Mouse (Mus musculus) G1E (cell line): Measurements from ENCODE around the gene Prr18. TPM values are rescaled to one million over a fixed set of nuclear protein-coding genes. Genes with fewer than 3 reads are reported as not detected.

ENCODE experiments used
- ATAC-seq: 2 replicates; pipeline ENCODE4 v1.8.0; 2016; ENCODE audit warnings: mild to moderate bottlenecking; ENCODE audit not compliant: insufficient number of reproducible peaks, poor library complexity, low FRiP score, severe bottlenecking; ENCODE audit errors: extremely low read depth
- DNase-seq: peaks from one replicate; pipeline ENCODE4 v3.0.0; 2012; ENCODE audit warnings: low spot score
- H3K27me3 ChIP-seq: 2 replicates; pipeline ENCODE4 v1.6.1; 2012; ENCODE audit warnings: mild to moderate bottlenecking, low read length, inconsistent platforms; ENCODE audit not compliant: insufficient read depth
- H3K36me3 ChIP-seq: replicated peaks from 2 replicates; pipeline ENCODE3; 2012; ENCODE audit warnings: mild to moderate bottlenecking, inconsistent platforms
- H3K4me1 ChIP-seq: 2 replicates; pipeline ENCODE4 v1.6.1; 2012; ENCODE audit warnings: low read depth, low read length, inconsistent platforms, mixed read lengths; ENCODE audit not compliant: insufficient read depth
- H3K4me3 ChIP-seq: 2 replicates; pipeline ENCODE4 v1.5.1; 2012; ENCODE audit warnings: low read depth, mild to moderate bottlenecking, inconsistent platforms, low read length, moderate library complexity, mixed read lengths
- H3K9me3 ChIP-seq: replicated peaks from 2 replicates; pipeline ENCODE4 v1.6.1; 2012; ENCODE audit warnings: inconsistent platforms
- CTCF ChIP-seq: IDR thresholded peaks from 2 replicates; pipeline ENCODE4 v1.5.1; 2012; ENCODE audit warnings: low read depth, low read length, inconsistent platforms, mixed read lengths
- GATA1 ChIP-seq: IDR thresholded peaks from 2 replicates; pipeline ENCODE4 v1.6.1; 2012; ENCODE audit warnings: borderline replicate concordance, low read length, inconsistent platforms, mixed read lengths
- GATA2 ChIP-seq: IDR thresholded peaks from 2 replicates; pipeline ENCODE4 v1.6.1; 2012; ENCODE audit warnings: low read depth, low read length, inconsistent platforms, borderline replicate concordance
- POLR2AphosphoS5 ChIP-seq: IDR thresholded peaks from 2 replicates; pipeline ENCODE4 v1.6.1; 2012; ENCODE audit warnings: low read depth, low read length, inconsistent platforms; ENCODE audit not compliant: insufficient replicate concordance
- TAL1 ChIP-seq: conservative IDR thresholded peaks from 2 replicates; pipeline ENCODE4 v1.6.1; 2012; ENCODE audit warnings: low read depth, low read length, inconsistent platforms, mixed read lengths
- polyA plus RNA-seq: library from polyadenylated mRNA; stranded (reverse); fragments of >175 nt; gene quantifications from 2 replicates; pipeline ENCODE4 v1.2.3, GENCODE M21; 2012
- total RNA-seq, 2 experiments: library from RNA; stranded (forward) in 1 of 2; stranded (reverse) in 1 of 2; fragments of 200-1000 nt in 1 of 2; fragments of >200 nt in 1 of 2; fragmentation: Nextera tagmentation in 1 of 2; gene quantifications; 2 replicates each; pipeline ENCODE4 v1.2.3; 2014 to 2017

Prr18 gene
- total and polyA plus RNA-seq, 3 experiments: 0.27 to 0.68 (median 0.27) TPM

DNA sequence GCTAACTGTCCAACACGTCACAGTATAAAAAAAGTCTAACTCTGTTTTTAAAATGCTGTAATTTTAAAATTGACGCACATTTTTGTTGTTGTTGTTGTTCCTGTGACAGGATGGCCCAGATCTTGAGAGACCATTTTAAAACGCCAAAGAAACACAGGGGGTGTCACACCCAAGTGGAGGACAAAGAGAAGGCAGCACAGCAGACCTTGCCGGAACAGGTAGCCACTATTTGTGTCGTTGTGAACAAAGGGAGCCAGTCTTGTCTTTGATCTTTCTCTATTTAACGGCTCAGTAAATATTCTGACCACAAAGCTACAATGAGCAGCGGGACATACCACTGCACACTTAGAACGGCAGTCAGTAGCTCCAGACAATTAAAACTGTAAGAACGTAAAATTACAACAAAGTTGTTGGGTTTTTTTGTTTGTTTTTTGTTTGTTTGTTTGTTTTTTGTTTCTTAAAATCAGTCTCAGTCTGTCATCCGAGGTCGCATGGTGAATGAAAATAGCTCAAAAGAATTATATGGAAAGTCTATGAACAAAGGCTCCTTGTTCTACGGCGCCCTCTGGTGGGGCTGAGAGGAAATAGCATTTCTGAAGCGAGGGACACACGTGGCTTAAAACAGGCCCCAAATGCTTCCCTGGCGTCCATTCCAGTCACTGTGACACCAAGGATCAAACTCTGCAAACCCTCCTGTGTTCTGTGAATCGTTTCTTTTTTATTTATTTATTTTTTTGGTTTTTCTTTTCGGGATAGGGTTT, 35.2 kb downstream of the Prr18 start:
- ATAC-seq: peak; percentile 55
- H3K9me3 ChIP-seq: no peaks in the 10 kb centered on the region
- H3K36me3 ChIP-seq: no peaks in the 10 kb centered on the region
- peaks cover 14% of the 10 kb centered on the region for H3K27me3 ChIP-seq
- H3K4me1 ChIP-seq: peaks cover 11% of the 10 kb centered on the region
- DNase-seq: peak; percentile 61
- TF ChIP-seq GATA1 (no peak), CTCF (peak; percentile 64)
- H3K4me3 ChIP-seq: peak overlapping the region; percentile 64; the same call in 1 of the 2 replicates

DNA sequence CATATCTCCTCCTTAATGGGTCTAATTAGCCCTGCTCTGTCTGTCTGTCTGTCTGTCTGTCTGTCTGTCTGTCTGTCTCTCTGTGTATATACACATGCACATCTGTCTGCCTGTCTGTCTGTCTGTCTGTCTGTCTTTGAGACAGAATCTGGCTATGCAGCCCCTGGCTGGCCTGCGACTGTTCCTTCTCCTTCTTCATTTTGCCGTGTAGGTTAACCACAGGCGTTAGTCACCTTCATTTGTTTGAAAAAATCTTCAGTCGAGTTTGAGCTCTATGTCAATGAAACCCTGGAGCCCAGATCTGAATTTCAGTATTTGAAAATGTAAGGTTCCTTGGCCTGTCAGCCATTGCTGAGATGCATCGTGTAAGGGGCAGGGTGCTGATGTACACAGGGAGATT, 40.0 kb downstream of the Prr18 start:
- DNase-seq (no peak), ATAC-seq (no peak)
- H3K36me3 ChIP-seq: no peaks in the 10 kb centered on the region
- no peak for TF ChIP-seq TAL1
- no peak for TF ChIP-seq GATA2
- no peak for TF ChIP-seq CTCF
- TF ChIP-seq GATA1: no peak
- no peak for TF ChIP-seq POLR2AphosphoS5
- peaks cover 1% of the 10 kb centered on the region; the same call in 1 of the 2 replicates for H3K4me1 ChIP-seq
- no peak overlapping the region for H3K4me3 ChIP-seq
- H3K27me3 ChIP-seq: peaks cover 3% of the 10 kb centered on the region; the same call in 1 of the 2 replicates
- H3K9me3 ChIP-seq: no peaks in the 10 kb centered on the region

DNA sequence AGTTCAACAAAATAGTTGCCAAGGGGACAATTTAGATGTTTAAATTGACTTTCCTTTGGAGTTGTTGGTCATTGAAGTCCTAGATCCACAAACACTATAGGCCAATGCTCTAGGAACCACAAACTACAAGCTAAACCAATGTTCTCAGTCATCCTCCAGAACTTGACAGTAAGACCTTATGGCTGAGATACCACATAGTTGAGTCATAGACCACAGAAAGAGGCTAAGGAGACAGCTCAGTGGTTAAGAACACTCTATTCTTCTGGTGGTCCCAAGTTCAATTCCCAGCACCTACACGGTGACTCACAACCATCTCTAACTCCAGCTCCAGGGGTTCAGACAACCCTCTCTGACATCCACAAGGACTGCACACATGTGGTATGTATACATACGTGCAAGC, 48.2 kb downstream of the Prr18 start:
- TF ChIP-seq POLR2AphosphoS5 (no peak), GATA2 (no peak), GATA1 (no peak), TAL1 (no peak), CTCF (no peak)
- ATAC-seq (no peak), DNase-seq (no peak)
- Histone ChIP-seq H3K9me3 (no peaks in the 10 kb centered on the region), H3K36me3 (no peaks in the 10 kb centered on the region), H3K27me3 (peaks cover 8% of the 10 kb centered on the region), H3K4me1 (no peaks in the 10 kb centered on the region), H3K4me3 (no peak overlapping the region)

DNA sequence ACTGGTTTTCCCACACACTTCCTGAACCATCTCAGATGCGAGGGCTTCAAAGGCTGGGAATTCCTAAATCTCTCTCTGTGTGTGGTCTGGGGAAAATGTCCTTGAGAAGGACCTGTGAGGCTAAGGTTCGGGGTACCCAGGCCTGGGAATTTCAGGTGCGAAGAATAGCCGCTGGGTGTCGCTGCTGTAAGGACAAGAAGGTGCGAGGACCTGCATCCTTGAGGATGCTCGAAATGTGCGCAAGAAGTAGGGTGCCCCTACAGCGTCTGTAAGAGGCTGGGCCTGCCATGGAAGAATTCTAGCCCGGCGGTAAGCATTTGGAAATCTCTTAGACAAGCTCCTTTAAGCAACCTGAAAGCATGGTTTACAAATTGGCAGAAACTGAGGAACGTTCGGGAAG, 51.2 kb downstream of the Prr18 start:
- DNase-seq (no peak), ATAC-seq (no peak)
- Histone ChIP-seq H3K36me3 (no peaks in the 10 kb centered on the region), H3K4me1 (no peaks in the 10 kb centered on the region), H3K9me3 (no peaks in the 10 kb centered on the region), H3K4me3 (no peak overlapping the region), H3K27me3 (peaks cover 8% of the 10 kb centered on the region)
- TF ChIP-seq CTCF (no peak), TAL1 (no peak), GATA1 (no peak), POLR2AphosphoS5 (no peak), GATA2 (no peak)

DNA sequence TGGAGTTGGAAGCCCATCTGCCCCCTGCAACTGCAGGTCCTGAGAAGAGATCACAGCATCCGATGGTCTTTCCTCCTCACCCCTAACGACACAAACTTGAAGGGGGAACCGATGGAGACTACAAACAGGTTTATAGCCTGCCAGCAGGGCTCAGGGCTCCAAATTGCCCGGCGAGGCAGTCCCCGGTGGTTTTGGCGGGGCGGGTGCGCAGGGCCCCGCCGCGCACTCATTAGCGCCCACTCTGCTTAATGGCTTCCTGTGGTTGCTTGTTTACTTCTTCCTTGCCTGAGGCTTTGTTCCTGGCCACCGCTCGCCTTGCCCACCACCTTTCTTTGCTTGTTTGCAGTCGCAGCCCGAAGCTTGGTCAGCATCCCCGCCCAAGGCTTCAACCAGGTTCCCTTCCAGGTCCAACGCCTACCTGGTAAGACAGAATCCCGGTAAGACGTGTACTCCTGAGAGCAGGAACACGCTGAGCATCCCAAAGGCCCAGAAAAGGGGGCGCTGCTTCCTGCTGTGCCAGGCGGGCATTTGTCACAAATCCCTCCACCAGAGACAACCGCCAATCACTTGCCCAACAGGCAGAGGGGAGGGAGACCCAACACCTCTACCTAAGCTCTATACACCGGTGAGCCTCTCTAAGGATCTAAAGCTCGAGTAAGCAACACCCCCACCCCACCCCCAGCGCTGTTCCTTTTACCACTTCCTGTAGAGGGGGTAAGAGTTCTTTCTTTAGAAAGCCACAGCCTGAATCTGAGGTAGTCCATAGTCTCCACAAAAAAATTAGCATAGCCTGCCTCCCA, 51.9 kb downstream of the Prr18 start:
- TF ChIP-seq GATA2 (no peak), CTCF (no peak), POLR2AphosphoS5 (no peak), GATA1 (no peak), TAL1 (no peak)
- Histone ChIP-seq H3K4me1 (no peaks in the 10 kb centered on the region), H3K9me3 (no peaks in the 10 kb centered on the region), H3K27me3 (peaks cover 6% of the 10 kb centered on the region), H3K36me3 (no peaks in the 10 kb centered on the region), H3K4me3 (no peak overlapping the region)
- no peak for ATAC-seq
- no peak for DNase-seq

DNA sequence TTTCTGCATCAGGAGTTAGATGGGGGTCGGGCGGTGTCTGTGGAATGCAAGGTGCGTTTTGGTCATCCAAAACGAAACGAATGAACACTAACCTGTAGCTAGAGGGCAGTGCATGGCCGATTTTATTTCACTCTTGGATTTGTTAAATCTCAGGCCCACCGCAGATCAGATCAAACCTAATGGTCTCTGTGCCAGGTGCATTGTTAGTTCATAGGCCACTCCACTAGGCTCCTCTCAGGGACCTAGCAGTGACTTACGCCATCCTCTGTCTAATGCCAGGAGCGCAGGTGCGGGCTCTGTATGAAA, 52.5 kb downstream of the Prr18 start:
- Histone ChIP-seq H3K4me1 (no peaks in the 10 kb centered on the region), H3K9me3 (no peaks in the 10 kb centered on the region), H3K27me3 (peaks cover 6% of the 10 kb centered on the region), H3K4me3 (no peak overlapping the region), H3K36me3 (no peaks in the 10 kb centered on the region)
- DNase-seq: no peak
- no peak for TF ChIP-seq TAL1
- TF ChIP-seq GATA2: no peak
- TF ChIP-seq CTCF: no peak
- TF ChIP-seq POLR2AphosphoS5: no peak
- no peak for TF ChIP-seq GATA1
- ATAC-seq: no peak
